Mouse (Mus musculus) myocyte (in vitro differentiated cells): ENCODE results near the gene Polr2e.

Source experiments
- E2F4 ChIP-seq: IDR thresholded peaks from one replicate; pipeline ENCODE4 v1.6.1; 2011; ENCODE audit warnings: mild to moderate bottlenecking, control low read depth, moderate library complexity; ENCODE audit not compliant: insufficient read depth
- MYOD1 ChIP-seq, 3 experiments: IDR thresholded peaks; one replicate each; pipeline ENCODE4 v1.6.1; 2011; ENCODE audit warnings: control low read depth in 2 of 3, low read depth in 2 of 3, mild to moderate bottlenecking in 2 of 3, moderate library complexity in 1 of 3; ENCODE audit not compliant: insufficient read length in 2 of 3, control insufficient read depth in 1 of 3
- MYOG ChIP-seq, 3 experiments: IDR thresholded peaks; one replicate each; pipeline ENCODE4 v1.6.1; 2011; ENCODE audit warnings: control low read depth in 2 of 3, low read depth in 2 of 3, mild to moderate bottlenecking in 2 of 3; ENCODE audit not compliant: insufficient read length in 2 of 3, control insufficient read depth in 1 of 3, insufficient read depth in 1 of 3
- POLR2A ChIP-seq: IDR thresholded peaks from one replicate; pipeline ENCODE4 v1.6.1; 2011; ENCODE audit warnings: low read depth, mild to moderate bottlenecking, control low read depth, moderate library complexity; ENCODE audit not compliant: insufficient read length
- SRF ChIP-seq: IDR thresholded peaks from one replicate; pipeline ENCODE4 v1.6.1; 2011; ENCODE audit warnings: low read depth; ENCODE audit not compliant: control insufficient read depth, insufficient read length
- TCF12 ChIP-seq: IDR thresholded peaks from one replicate; pipeline ENCODE4 v1.6.1; 2011; ENCODE audit warnings: mild to moderate bottlenecking, control low read depth; ENCODE audit not compliant: poor library complexity, insufficient read depth, severe bottlenecking
- USF1 ChIP-seq: IDR thresholded peaks from one replicate; pipeline ENCODE4 v1.6.1; 2011; ENCODE audit warnings: low read depth, mild to moderate bottlenecking, control low read depth, moderate library complexity

DNA sequence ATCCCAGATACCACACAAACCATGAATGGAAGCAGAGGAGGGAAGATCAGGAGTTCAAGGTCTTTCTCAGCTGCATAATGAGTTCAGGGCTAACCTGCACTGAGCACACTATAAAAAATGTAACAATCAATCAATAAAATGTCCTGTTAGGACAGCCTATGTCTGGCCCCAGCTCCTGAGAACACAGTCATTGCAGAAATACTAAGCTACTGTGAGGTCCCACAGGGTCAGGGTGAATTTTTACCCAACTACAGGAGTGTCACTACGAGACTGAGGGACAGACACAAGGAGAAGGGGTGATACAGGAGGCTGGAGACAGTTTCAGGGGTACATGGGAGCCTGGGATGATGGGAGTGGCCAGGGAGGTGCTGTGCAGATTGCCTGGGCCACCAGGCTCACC lies 38.8 kb upstream of the Polr2e start:
- TF ChIP-seq SRF = no peak
- no peak for TF ChIP-seq E2F4
- no peak for TF ChIP-seq TCF12
- no peak for TF ChIP-seq USF1
- no peak for TF ChIP-seq MYOG (IDR thresholded peaks at IDR 0.05; ENCODE audit: control insufficient read depth in 1 of 3, insufficient read depth in 1 of 3, insufficient read length in 2 of 3, low read depth in 2 of 3)
- TF ChIP-seq MYOD1 (IDR thresholded peaks at IDR 0.05; ENCODE audit: control insufficient read depth in 1 of 3, insufficient read length in 2 of 3, low read depth in 2 of 3) = no peak
- no peak for TF ChIP-seq POLR2A
